Mouse (Mus musculus) bone marrow, adult 2 months (tissue): ENCODE results near the gene 4430402I18Rik. TPM values are rescaled to one million over a fixed set of nuclear protein-coding genes. Genes with fewer than 3 reads are reported as not detected.
"Not testable (repeated sequence)": the region's sequence is repeated elsewhere in the genome, so short reads cannot be mapped to it uniquely, and the experiment has no call there.

Experiments
- H3K27ac ChIP-seq: fragments of 200-500 bp; 2 replicates; pipeline ENCODE4 v1.5.1; 2012; ENCODE audit warnings: low read depth, mild to moderate bottlenecking, control low read depth, inconsistent platforms, low read length; ENCODE audit not compliant: control insufficient read depth, poor library complexity, insufficient read depth
- H3K4me1 ChIP-seq: fragments of 200-500 bp; 2 replicates; pipeline ENCODE4 v1.6.1; 2011; ENCODE audit warnings: low read length; ENCODE audit not compliant: control insufficient read depth, insufficient read depth
- H3K4me3 ChIP-seq: fragments of 200-500 bp; replicated peaks from 2 replicates; pipeline ENCODE3; 2011; ENCODE audit warnings: mild to moderate bottlenecking, low read depth, low read length, control low read depth; ENCODE audit not compliant: control insufficient read depth
- CTCF ChIP-seq: fragments of 200-500 bp; IDR thresholded peaks from 2 replicates; pipeline ENCODE4 v1.5.1; 2011; ENCODE audit warnings: low read length, control low read depth; ENCODE audit not compliant: control insufficient read depth, insufficient read depth
- POLR2A ChIP-seq: fragments of 200-500 bp; IDR thresholded peaks from 2 replicates; pipeline ENCODE4 v1.6.1; 2011; ENCODE audit warnings: low read depth, mild to moderate bottlenecking, control low read depth, low read length, borderline replicate concordance; ENCODE audit not compliant: control insufficient read depth
- WGBS: fragments of 180-500 bp; shearing (Covaris S2); methylation state at CpG from one replicate; pipeline ENCODE4 v1.1.7; 2018; 5-methylcytosine and 5-hydroxymethylcytosine counted together
- polyA plus RNA-seq: library from polyadenylated mRNA; stranded (reverse); fragments of >200 nt; gene quantifications from 2 replicates; pipeline ENCODE4 v1.2.4, GENCODE M21; 2011; ENCODE audit warnings: low replicate concordance; ENCODE audit not compliant: missing spikeins, insufficient read depth, insufficient read length

4430402I18Rik gene
- not detected in 2 replicates for polyA plus RNA-seq

DNA sequence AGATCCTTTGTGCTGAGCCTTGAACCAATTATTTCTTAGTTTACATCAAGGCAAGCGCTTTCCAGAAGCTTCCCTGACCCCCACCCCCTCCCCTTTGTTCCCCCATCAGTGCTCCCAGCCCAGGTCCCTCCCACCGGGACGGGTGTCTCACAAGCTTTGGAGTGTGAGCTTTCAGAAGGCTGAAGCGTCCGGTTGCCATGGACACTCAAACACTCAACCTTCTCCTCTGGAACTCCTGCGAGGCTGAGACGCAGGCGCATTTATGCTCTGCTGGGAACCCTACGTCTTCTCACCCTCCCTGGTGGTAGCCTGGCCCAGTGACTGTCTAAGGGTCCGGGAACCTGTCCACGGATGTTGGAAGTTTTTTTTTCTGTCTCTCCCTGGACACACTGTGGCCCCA is at the start of gene 4430402I18Rik:
Gene 4430402I18Rik, minus strand, starts transcription at position 149 of the 400 bp plus-strand sequence.
- TF ChIP-seq POLR2A (no peak), CTCF (no peak)
- 79% methylated on average over 11 of the region's 11 CpGs for WGBS
- Histone ChIP-seq H3K27ac (no peak within 1 kb of the TSS), H3K4me1 (peaks cover 5% of the 10 kb centered on the region; the same call in 1 of the 2 replicates), H3K4me3 (no peak within 1 kb of the TSS)

DNA sequence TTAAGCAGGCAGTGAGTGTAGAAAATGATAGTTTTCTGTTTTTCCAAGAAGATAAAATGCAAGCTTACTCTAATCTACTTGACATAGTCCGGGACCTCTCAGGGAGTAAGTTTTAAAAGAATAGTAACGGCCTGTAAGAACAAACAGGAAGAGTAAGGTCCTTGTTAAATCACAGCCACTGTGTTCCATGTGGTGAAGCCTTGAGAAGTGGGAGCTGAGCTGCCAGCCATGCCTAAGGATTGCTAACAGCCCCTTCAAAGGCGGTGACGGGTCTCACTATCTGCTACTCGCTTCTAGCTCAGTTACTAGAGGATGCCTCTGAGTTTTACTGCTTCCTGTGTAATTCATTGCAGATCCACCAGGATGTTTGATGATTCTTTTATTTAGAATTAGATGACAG is 49.2 kb upstream of the 4430402I18Rik start:
- TF ChIP-seq POLR2A (no peak), CTCF (no peak)
- 86% methylated on average over 5 of the region's 5 CpGs for WGBS
- H3K27ac ChIP-seq = no peak overlapping the region

DNA sequence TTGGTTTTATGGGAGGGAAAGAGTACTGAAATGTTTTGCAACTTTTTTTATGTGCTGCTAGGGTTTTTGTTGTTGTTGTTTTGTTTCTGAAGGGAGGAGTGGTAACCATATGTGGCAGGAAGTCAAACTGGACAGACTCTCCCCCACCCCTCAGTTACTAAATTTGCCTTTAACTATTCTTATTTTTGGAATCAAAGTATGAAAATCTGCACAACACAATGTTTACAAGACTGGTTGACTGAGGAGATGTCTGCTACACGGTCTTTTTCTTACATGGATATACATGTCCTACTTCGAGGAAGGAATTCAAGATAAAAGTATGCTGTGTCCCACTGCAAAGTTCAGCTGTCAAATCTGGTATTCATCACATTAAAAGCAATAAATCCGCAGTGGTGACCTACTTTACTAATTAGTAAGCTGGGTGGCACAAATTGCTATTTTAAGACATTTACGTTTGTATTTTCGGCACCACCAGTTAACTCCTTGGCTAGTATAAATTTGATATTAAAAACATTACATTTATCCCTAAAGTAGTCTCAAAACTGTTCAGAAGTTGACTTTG is 48.7 kb upstream of the 4430402I18Rik start:
- 87% methylated on average over 5 of the region's 5 CpGs for WGBS
- Histone ChIP-seq H3K27ac (no peak overlapping the region), H3K4me1 (no peaks in the 10 kb centered on the region), H3K4me3 (no peak overlapping the region)
- TF ChIP-seq POLR2A (no peak), CTCF (no peak)

More for the DNA sequence above, 49.2 kb upstream of the 4430402I18Rik start:
- Histone ChIP-seq H3K4me1 (no peaks in the 10 kb centered on the region), H3K4me3 (no peak overlapping the region)

DNA sequence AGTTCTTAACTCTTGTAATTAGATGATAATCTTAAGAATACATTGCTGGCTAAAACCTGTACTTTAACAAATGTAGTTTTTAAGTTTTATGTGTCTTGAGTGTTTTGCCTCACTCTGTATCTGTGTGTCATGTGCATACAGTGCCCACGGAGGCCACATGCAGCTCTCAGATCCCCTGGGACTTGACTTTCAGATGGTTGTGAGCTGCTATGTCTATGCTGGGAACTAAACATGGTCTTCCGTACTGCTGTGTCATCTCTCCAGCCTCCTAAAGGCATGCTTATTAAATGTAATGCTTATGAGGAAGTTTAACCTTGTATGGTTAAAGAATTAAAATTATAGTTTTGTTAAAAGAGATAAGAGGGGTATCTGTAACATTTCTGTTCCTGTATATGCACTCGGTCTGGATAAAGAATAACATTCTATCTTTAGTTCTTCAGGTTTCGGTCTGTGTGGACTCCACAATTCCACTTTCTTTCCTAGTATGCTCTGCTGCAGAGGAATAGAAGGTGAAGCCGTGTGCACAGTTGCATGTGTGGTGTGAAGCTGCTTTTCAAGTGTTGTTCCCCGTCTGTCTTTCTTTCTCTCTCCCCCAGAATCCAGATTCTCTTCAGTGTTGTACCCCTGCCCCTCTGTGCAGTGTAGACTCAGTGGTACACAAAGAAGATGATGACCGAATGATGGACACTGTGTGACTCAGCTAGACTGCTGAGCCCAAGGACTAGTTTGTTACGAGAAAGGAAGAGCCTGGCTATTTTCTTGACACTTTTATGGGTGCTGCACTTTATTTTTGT is 48.0 kb upstream of the 4430402I18Rik start:
- WGBS = 80% methylated on average over 8 of the region's 8 CpGs
- no peak for TF ChIP-seq CTCF
- no peak for TF ChIP-seq POLR2A
- no peak overlapping the region for H3K4me3 ChIP-seq
- no peak overlapping the region for H3K27ac ChIP-seq
- no peaks in the 10 kb centered on the region; the same call in 1 of the 2 replicates for H3K4me1 ChIP-seq

DNA sequence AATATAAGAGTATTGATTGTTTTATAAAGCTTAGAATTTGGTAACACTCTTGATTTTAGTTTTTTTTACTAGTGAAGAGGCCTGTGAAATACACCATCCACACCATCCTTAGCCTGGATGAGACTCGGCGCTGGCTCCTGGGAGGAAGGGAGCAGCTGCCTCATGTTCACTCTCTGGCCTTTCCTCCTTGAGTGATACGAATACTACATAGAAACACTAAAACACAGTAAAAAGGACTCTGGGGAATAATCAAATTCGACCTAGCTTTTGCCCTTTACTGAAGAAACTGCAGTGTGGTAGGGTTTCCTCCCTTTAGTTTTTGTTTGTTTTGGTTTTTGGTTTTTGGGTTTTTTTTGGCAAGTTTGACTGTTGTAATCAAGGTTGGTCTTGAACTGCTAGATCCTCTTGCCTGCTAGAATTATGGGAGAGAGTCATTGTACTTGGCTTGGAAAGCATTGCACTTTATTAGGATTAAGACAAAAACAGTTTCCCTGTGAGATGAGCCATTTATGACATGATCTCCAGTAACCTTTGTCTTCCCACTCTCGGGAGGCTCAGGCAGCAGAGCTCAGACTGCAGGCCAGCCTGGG is 47.0 kb upstream of the 4430402I18Rik start:
- TF ChIP-seq CTCF (no peak), POLR2A (no peak)
- Histone ChIP-seq H3K27ac (no peak overlapping the region), H3K4me1 (no peaks in the 10 kb centered on the region; the same call in 1 of the 2 replicates), H3K4me3 (no peak overlapping the region)
- WGBS = 85% methylated on average over 5 of the region's 5 CpGs

DNA sequence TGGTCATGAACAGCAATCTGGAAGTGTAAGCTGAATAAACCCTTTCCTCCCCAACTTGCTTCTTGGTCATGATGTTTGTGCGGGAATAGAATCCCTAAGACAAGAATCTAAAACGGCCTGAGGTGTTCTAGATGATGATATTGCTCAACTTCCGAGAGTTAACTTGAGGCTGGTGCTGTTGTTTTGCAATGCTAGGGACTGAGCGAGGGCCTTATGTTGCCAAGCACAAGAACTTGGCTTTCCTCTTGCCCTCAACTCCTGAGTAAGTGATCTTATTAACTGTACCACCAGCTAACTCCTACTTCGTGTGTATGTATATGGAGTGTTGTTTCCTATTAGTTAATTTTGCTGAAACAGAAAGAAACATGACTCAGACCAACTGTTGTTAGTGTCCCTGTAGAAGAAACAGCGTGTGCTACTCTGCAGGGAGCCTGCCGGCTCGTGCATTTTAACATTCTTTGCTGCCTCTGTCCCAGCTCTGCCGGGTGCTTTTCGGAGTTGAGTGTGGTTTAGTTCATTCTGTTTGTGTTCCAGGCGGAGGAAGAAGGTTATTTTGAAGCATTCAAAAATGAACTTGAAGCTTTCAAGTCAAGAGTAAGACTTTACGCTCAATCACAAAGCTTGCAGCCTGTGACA is 43.9 kb upstream of the 4430402I18Rik start:
- WGBS = 62% methylated on average over 12 of the region's 12 CpGs
- Histone ChIP-seq H3K27ac (no peak overlapping the region), H3K4me1 (no peaks in the 10 kb centered on the region; the same call in 1 of the 2 replicates), H3K4me3 (no peak overlapping the region)
- TF ChIP-seq POLR2A (no peak), CTCF (no peak)

DNA sequence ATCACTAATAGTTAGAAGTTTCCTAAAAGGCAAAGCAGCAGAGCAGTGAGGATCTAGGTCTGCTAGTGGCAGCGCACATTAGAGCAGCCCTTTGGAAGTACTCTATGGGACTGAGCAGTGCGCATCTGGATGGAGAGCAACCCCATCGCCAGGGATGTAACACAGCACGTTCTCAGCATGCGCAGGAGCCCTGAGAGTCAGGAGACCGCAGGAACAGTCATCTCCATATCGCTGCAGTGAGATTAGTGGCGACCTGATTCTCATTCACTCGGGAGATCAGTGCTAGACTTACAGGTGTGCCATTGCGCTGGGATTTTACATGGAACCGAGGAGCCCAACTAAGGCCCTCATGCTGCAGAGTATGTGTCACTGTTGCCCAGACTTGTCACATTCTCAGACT is 41.4 kb upstream of the 4430402I18Rik start:
- Histone ChIP-seq H3K27ac (no peak overlapping the region), H3K4me1 (no peaks in the 10 kb centered on the region; the same call in 1 of the 2 replicates), H3K4me3 (no peak overlapping the region)
- TF ChIP-seq CTCF (no peak), POLR2A (no peak)
- WGBS = 93% methylated on average over 11 of the region's 11 CpGs

DNA sequence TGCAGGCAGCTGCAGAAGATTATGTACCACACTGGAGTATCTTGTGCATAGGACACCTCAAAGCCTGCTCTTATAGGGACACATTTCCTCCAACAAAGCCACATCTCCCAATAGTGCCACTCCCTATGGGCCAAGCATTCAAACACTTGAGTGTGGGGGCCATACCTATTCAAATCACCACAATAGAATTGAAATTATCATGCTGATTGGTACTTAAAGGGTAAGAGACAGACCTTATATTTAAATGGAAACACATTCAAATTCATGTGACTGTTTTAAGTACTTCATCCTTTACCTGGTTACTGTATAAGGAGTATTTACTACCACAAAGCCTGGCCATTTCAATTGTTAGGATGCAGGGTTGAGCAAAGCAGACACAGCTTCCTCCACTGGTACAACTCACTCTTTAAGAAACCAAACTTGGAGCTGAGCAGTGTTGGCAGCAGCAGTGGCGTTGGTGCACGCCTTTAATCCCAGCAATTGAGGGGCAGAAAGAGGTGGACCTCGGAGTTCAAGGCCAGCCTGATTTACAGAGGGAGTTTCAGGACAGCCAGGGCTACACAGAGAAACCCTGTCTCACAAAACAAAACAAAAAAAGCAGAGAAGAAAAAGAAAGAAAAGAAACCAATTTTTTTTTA is 40.6 kb upstream of the 4430402I18Rik start:
- WGBS = 90% methylated on average over 3 of the region's 3 CpGs
- Histone ChIP-seq H3K4me1 (no peaks in the 10 kb centered on the region; the same call in 1 of the 2 replicates), H3K4me3 (no peak overlapping the region), H3K27ac (no peak overlapping the region)
- TF ChIP-seq CTCF (no peak), POLR2A (no peak)

DNA sequence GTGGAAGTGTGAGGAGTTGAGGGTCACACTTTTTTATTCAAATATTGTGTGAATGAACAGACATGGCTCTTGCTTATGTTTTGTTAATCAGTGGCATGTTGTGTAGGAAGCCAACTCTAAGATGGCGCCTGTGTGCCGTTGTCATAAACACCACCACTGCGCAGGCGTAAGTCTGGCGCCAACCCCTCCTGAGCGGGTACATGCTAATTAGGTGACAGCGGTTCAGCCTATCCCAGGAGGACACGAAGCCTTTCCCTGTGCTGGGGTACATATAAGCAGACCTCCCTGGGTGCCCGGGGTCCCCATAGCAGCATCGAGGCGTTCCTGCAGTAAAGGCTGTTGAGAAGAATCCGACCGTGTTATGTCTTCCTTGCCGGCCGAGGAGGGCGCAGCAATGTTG is 32.7 kb upstream of the 4430402I18Rik start:
- WGBS = 94% methylated on average over 16 of the region's 16 CpGs
- not testable (repeated sequence) for H3K4me1 ChIP-seq, H3K27ac ChIP-seq, H3K4me3 ChIP-seq
